Mouse (Mus musculus) gastrocnemius, postnatal 14 days (tissue): ENCODE data around the gene Frmd4b. TPM values are rescaled to one million over a fixed set of nuclear protein-coding genes. Genes with fewer than 3 reads are reported as not detected.

Source experiments
- DNase-seq: peaks from one replicate; pipeline ENCODE4 v3.0.0; 2021; ENCODE audit warnings: mixed read lengths
- intact Hi-C: fragments of 180-260 bp; cut with DNase I; formaldehyde crosslinking; loops from one replicate; pipeline ENCODE4 v1.15.1; 2025; ENCODE audit warnings: low total_unique reads
- total RNA-seq, 2 experiments: library from RNA; stranded (reverse); gene quantifications; 2 replicates each; pipeline ENCODE4 v1.2.3; 2021

The Frmd4b gene
- total RNA-seq, 2 experiments from 2014 or later: 14.5 to 14.6 TPM

GRCm38 (mm10) chr6:97346527-97346926 is 270.8 kb downstream of the Frmd4b start:
- no peak for DNase-seq
- intact Hi-C loops: no loop called here

- intact Hi-C loops: no loop called here
- DNase-seq: no peak
These were observed 271.4 kb downstream of the Frmd4b start for GRCm38 (mm10) chr6:97345921-97346320.

GRCm38 (mm10) chr6:97342185-97342584 is 275.2 kb downstream of the Frmd4b start:
- DNase-seq: no peak
- intact Hi-C loops: no loop called here

- no peak for DNase-seq
- intact Hi-C loops: no loop called here
These were observed 275.7 kb downstream of the Frmd4b start for GRCm38 (mm10) chr6:97341628-97342027.

- DNase-seq: no peak
- intact Hi-C loops: no loop called here
These were observed 276.2 kb downstream of the Frmd4b start for GRCm38 (mm10) chr6:97341148-97341547.

- peak; percentile 14 for DNase-seq
- intact Hi-C loops: no loop called here
These were observed 277.0 kb downstream of the Frmd4b start for GRCm38 (mm10) chr6:97340211-97340791.

- DNase-seq: no peak
- intact Hi-C loops: no loop called here
These were observed 278.1 kb downstream of the Frmd4b start for GRCm38 (mm10) chr6:97339271-97339681.

- DNase-seq: no peak
- intact Hi-C loops: no loop called here
These were observed 278.5 kb downstream of the Frmd4b start for GRCm38 (mm10) chr6:97338843-97339242.

GRCm38 (mm10) chr6:97333323-97333722 is 284.0 kb downstream of the Frmd4b start:
- intact Hi-C loops: no loop called here
- no peak for DNase-seq

- no peak for DNase-seq
- intact Hi-C loops: no loop called here
These were observed 293.4 kb downstream of the Frmd4b start for GRCm38 (mm10) chr6:97323951-97324350.

- no peak for DNase-seq
- intact Hi-C loops: no loop called here
These were observed 295.2 kb downstream of the Frmd4b start for GRCm38 (mm10) chr6:97322126-97322525.

- no peak for DNase-seq
- intact Hi-C loops: no loop called here
These were observed 296.2 kb downstream of the Frmd4b start for GRCm38 (mm10) chr6:97321156-97321555.

- intact Hi-C loops: no loop called here
- no peak for DNase-seq
These were observed 298.3 kb downstream of the Frmd4b start for GRCm38 (mm10) chr6:97319081-97319480.

GRCm38 (mm10) chr6:97317956-97318355 is 299.4 kb downstream of the Frmd4b start:
- intact Hi-C loops: no loop called here
- DNase-seq: no peak

- no peak for DNase-seq
- intact Hi-C loops: no loop called here
These were observed 300.6 kb downstream of the Frmd4b start for GRCm38 (mm10) chr6:97316716-97317115.

GRCm38 (mm10) chr6:97315311-97315710 is 302.0 kb downstream of the Frmd4b start:
- intact Hi-C loops: no loop called here
- DNase-seq: no peak

- intact Hi-C loops: no loop called here
- DNase-seq: no peak
These were observed 304.8 kb downstream of the Frmd4b start for GRCm38 (mm10) chr6:97312545-97312939.

GRCm38 (mm10) chr6:97311599-97312544 is 305.5 kb downstream of the Frmd4b start:
- intact Hi-C loops: no loop called here

GRCm38 (mm10) chr6:97310901-97311331 is 306.4 kb downstream of the Frmd4b start:
- no peak for DNase-seq
- intact Hi-C loops: no loop called here

More at GRCm38 (mm10) chr6:97311599-97312544, 305.5 kb downstream of the Frmd4b start:
- DNase-seq: peak; percentile 48

GRCm38 (mm10) chr6:97309161-97309560 is 308.2 kb downstream of the Frmd4b start:
- DNase-seq: no peak
- intact Hi-C loops: no loop called here

- no peak for DNase-seq
- intact Hi-C loops: no loop called here
These were observed 308.8 kb downstream of the Frmd4b start for GRCm38 (mm10) chr6:97308562-97308961.
